Mouse (Mus musculus): Measurements from ENCODE around the gene Adam12. TPM values are rescaled to one million over a fixed set of nuclear protein-coding genes. Genes with fewer than 3 reads are reported as not detected.
A peak's percentile ranks its signal among the peaks of the same experiment; 100 is the strongest.

The Adam12 gene
- total RNA-seq, 2 experiments from 2014 or later = 16.3 to 16.8 TPM

- DNase-seq (ENCODE audit: low spot score in 2 of 2) = no peak
Observed at GRCm38 (mm10) chr7:134085396-134085795, 146.6 kb downstream of the Adam12 start.

GRCm38 (mm10) chr7:134084926-134085325 is 147.0 kb downstream of the Adam12 start:
- DNase-seq (ENCODE audit: low spot score in 2 of 2) = no peak

GRCm38 (mm10) chr7:134081307-134082072 is 150.5 kb downstream of the Adam12 start:
- no peak for DNase-seq (ENCODE audit: low spot score in 2 of 2)

- no peak for DNase-seq (ENCODE audit: low spot score in 2 of 2)
Observed at GRCm38 (mm10) chr7:134079980-134080725, 151.8 kb downstream of the Adam12 start.

- no peak for DNase-seq (ENCODE audit: low spot score in 2 of 2)
Observed at GRCm38 (mm10) chr7:134077684-134078083, 154.3 kb downstream of the Adam12 start.

- DNase-seq (ENCODE audit: low spot score in 2 of 2) = no peak
Observed at GRCm38 (mm10) chr7:134073011-134073410, 158.9 kb downstream of the Adam12 start.

GRCm38 (mm10) chr7:134071153-134071885 is 160.6 kb downstream of the Adam12 start:
- no peak for DNase-seq (ENCODE audit: low spot score in 2 of 2)

- DNase-seq (ENCODE audit: low spot score in 2 of 2) = no peak
Observed at GRCm38 (mm10) chr7:134062629-134063028, 169.3 kb downstream of the Adam12 start.

GRCm38 (mm10) chr7:134052486-134052885 is 179.5 kb downstream of the Adam12 start:
- DNase-seq (ENCODE audit: low spot score in 2 of 2) = no peak

GRCm38 (mm10) chr7:134050371-134050770 is 181.6 kb downstream of the Adam12 start:
- DNase-seq (ENCODE audit: low spot score in 2 of 2) = no peak

- no peak for DNase-seq (ENCODE audit: low spot score in 2 of 2)
Observed at GRCm38 (mm10) chr7:134046376-134046775, 185.6 kb downstream of the Adam12 start.

- DNase-seq (ENCODE audit: low spot score in 2 of 2) = no peak
Observed at GRCm38 (mm10) chr7:134043576-134043975, 188.4 kb downstream of the Adam12 start.

GRCm38 (mm10) chr7:134042614-134043013 is 189.3 kb downstream of the Adam12 start:
- no peak for DNase-seq (ENCODE audit: low spot score in 2 of 2)

GRCm38 (mm10) chr7:134033939-134034338 is 198.0 kb downstream of the Adam12 start:
- DNase-seq (ENCODE audit: low spot score in 2 of 2) = no peak

GRCm38 (mm10) chr7:134032959-134033366 is 199.0 kb downstream of the Adam12 start:
- DNase-seq (ENCODE audit: low spot score in 2 of 2) = no peak

GRCm38 (mm10) chr7:134031787-134032186 is 200.2 kb downstream of the Adam12 start:
- DNase-seq (ENCODE audit: low spot score in 2 of 2) = no peak

- no peak for DNase-seq (ENCODE audit: low spot score in 2 of 2)
Observed at GRCm38 (mm10) chr7:134031256-134031655, 200.7 kb downstream of the Adam12 start.

- no peak for DNase-seq (ENCODE audit: low spot score in 2 of 2)
Observed at GRCm38 (mm10) chr7:134028281-134028830, 203.6 kb downstream of the Adam12 start.

- no peak for DNase-seq (ENCODE audit: low spot score in 2 of 2)
Observed at GRCm38 (mm10) chr7:134027020-134027415, 204.9 kb downstream of the Adam12 start.

- DNase-seq (ENCODE audit: low spot score in 2 of 2) = peak; percentile 62 to 69
Observed at GRCm38 (mm10) chr7:134026200-134027019, 205.5 kb downstream of the Adam12 start.
